Mouse (Mus musculus): ENCODE data around the gene Crtc3.

- TF ChIP-seq EP300 (IDR thresholded peaks at IDR 0.05; ENCODE audit: low read depth): no peak
- TF ChIP-seq CTCF (IDR thresholded peaks at IDR 0.05; ENCODE audit: low read depth): no peak
Measured at GRCm38 (mm10) chr7:80597900-80598299, 90.8 kb downstream of the Crtc3 start.
